In genomic region chr13:80881722-80882500, GRCm38 (mm10) we compare ENCODE assay signal across 7 mouse cellular contexts. TPM values are rescaled to one million over a fixed set of nuclear protein-coding genes. Genes with fewer than 3 reads are reported as not detected.
A peak's percentile ranks its signal among the peaks of the same experiment; 100 is the strongest.
DNase-seq lines count a peak whose midpoint lies in the region; ATAC-seq and TF ChIP-seq lines count a peak whose summit lies in the region.

No protein-coding gene starts in this region.

- H3K4me2 ChIP-seq in neural tube, embryonic 15.5 days: peak overlapping the region; percentile 61

- ATAC-seq in G1E (ENCODE audit: extremely low read depth, insufficient number of reproducible peaks, low FRiP score, poor library complexity, severe bottlenecking): peak; percentile 9; the same call in 1 of the 2 replicates
- ATAC-seq in neural tube, embryonic 15.5 days (ENCODE audit: low FRiP score): no peak

- no peaks in the 10 kb centered on the region for H3K36me3 ChIP-seq in C2C12 (ENCODE audit: control insufficient read depth, insufficient read depth)
- H3K36me3 ChIP-seq in G1E (replicated peaks): no peaks in the 10 kb centered on the region
- H3K36me3 ChIP-seq in heart, embryonic 10.5 days: no peaks in the 10 kb centered on the region
- H3K36me3 ChIP-seq in neural tube, embryonic 15.5 days: no peaks in the 10 kb centered on the region

- peaks cover 4% of the 10 kb centered on the region; the same call in 1 of the 2 replicates for H3K4me1 ChIP-seq in G1E (ENCODE audit: insufficient read depth, low read depth, low read length)
- H3K4me1 ChIP-seq in heart, embryonic 10.5 days: peaks cover 2% of the 10 kb centered on the region; the same call in 1 of the 2 replicates
- H3K4me1 ChIP-seq in lung, adult 2 months (ENCODE audit: control insufficient read depth, insufficient read depth, low read length): peaks cover 3% of the 10 kb centered on the region
- H3K4me1 ChIP-seq in neural tube, embryonic 15.5 days: peaks cover 9% of the 10 kb centered on the region

- peaks cover 29% of the 10 kb centered on the region for H3K79me2 ChIP-seq in C2C12 (ENCODE audit: control insufficient read depth, insufficient read depth)

- no peak overlapping the region for H3ac ChIP-seq in C2C12 (ENCODE audit: control insufficient read depth, insufficient read length, low read depth)

- peak overlapping the region; percentile 100 for H3K27ac ChIP-seq in heart, embryonic 10.5 days
- H3K27ac ChIP-seq in neural tube, embryonic 15.5 days (replicated peaks): peak overlapping the region; percentile 100

- peak; percentile 38 for TF ChIP-seq CTCF in C2C12 (IDR thresholded peaks at IDR 0.05; ENCODE audit: control insufficient read depth, insufficient read depth, insufficient read length)
- TF ChIP-seq CTCF in G1E (IDR thresholded peaks at IDR 0.05; ENCODE audit: low read depth, low read length): peak; percentile 45
- peak; percentile 22 for TF ChIP-seq CTCF in lung, adult 2 months (IDR thresholded peaks at IDR 0.05; ENCODE audit: insufficient read depth, low read length)

- TF ChIP-seq POLR2A in lung, adult 2 months (IDR thresholded peaks at IDR 0.05; ENCODE audit: borderline replicate concordance, extremely low read depth, low read depth, low read length): no peak

- H3K4me3 ChIP-seq in C2C12 (ENCODE audit: insufficient read depth, poor library complexity, severe bottlenecking): no peak overlapping the region
- H3K4me3 ChIP-seq in G1E (ENCODE audit: low read depth, low read length): no peak overlapping the region
- peak overlapping the region; percentile 86 for H3K4me3 ChIP-seq in heart, embryonic 10.5 days
- H3K4me3 ChIP-seq in lung, adult 2 months (replicated peaks; ENCODE audit: extremely low read depth, low read depth, low read length): no peak overlapping the region
- H3K4me3 ChIP-seq in neural tube, embryonic 15.5 days (replicated peaks): no peak overlapping the region; the same call in 1 of the 2 replicates

- peak; percentile 50 for DNase-seq in G1E (ENCODE audit: low spot score)
- DNase-seq in cerebellum, postnatal 36 days: peak; percentile 16 to 63
- DNase-seq in heart, embryonic 10.5 days (ENCODE audit: low spot score): no peak
- peak; percentile 68 for DNase-seq in kidney, postnatal 10 days
- DNase-seq in lung, adult 2 months: no peak

- no peaks in the 10 kb centered on the region for H3K27me3 ChIP-seq in C2C12 (ENCODE audit: control insufficient read depth, insufficient read depth, insufficient read length)
- H3K27me3 ChIP-seq in G1E (ENCODE audit: insufficient read depth, low read length): no peaks in the 10 kb centered on the region
- H3K27me3 ChIP-seq in heart, embryonic 10.5 days (ENCODE audit: insufficient read depth, poor library complexity, severe bottlenecking): no peaks in the 10 kb centered on the region
- no peaks in the 10 kb centered on the region for H3K27me3 ChIP-seq in neural tube, embryonic 15.5 days (replicated peaks)

- H3K9ac ChIP-seq in neural tube, embryonic 15.5 days (replicated peaks): no peak overlapping the region

- H3K79me3 ChIP-seq in C2C12 (ENCODE audit: low read depth): peaks cover 19% of the 10 kb centered on the region

- 21% methylated on average over 6 of the region's 6 CpGs for WGBS in heart, embryonic 10.5 days
- 21% methylated on average over 6 of the region's 6 CpGs for whole genome bisulfite sequencing in lung, adult 2 months
- WGBS in neural tube, embryonic 15.5 days: 18% methylated on average over 6 of the region's 6 CpGs

- H3K9me3 ChIP-seq in G1E (replicated peaks): no peaks in the 10 kb centered on the region
- no peaks in the 10 kb centered on the region for H3K9me3 ChIP-seq in heart, embryonic 10.5 days
- H3K9me3 ChIP-seq in neural tube, embryonic 15.5 days (replicated peaks): no peaks in the 10 kb centered on the region

TF ChIP-seq in C2C12, 6 proteins besides CTCF, POLR2A, EP300 and RAD21:
- TF ChIP-seq MAX (IDR thresholded peaks at IDR 0.05): no peak
- TF ChIP-seq MYOG (IDR thresholded peaks at IDR 0.05; ENCODE audit: control insufficient read depth, extremely low read depth, insufficient read length): no peak
- no peak for TF ChIP-seq FOSL1 (IDR thresholded peaks at IDR 0.05; ENCODE audit: insufficient read depth, low read length, poor library complexity, severe bottlenecking)
- TF ChIP-seq USF1 (IDR thresholded peaks at IDR 0.05; ENCODE audit: low read depth): no peak

RNA-seq across cellular contexts. Expression of gene Arrdc3, which starts 1.3 kb away (rescaled TPM):
- polyA plus RNA-seq in C2C12 (2012; fragmentation: generic; extraction: Trizol) (3.2 TPM), G1E (2012) (1.1 and 2.2 TPM in 2 replicates)
- total RNA-seq in G1E (2014; fragmentation: Nextera tagmentation) (67.8 and 106 TPM in 2 replicates), G1E (2017) (11.7 and 13.3 TPM in 2 replicates)
- 52.4 and 54.2 TPM in 2 replicates for polyA plus RNA-seq in heart, embryonic 10.5 days (2016; fragmentation: Nextera tagmentation; extraction: Ambion mirVana)
- 51.8 and 81.7 TPM in 2 replicates for polyA plus RNA-seq in lung, adult 2 months (2012; rRNA removed)
- 32.3 and 33.2 TPM in 2 replicates for polyA plus RNA-seq in neural tube, embryonic 15.5 days (2015; fragmentation: Nextera tagmentation; extraction: Ambion mirVana)

Comparison
In these comparisons a context has a peak if more than half of its experiments do, and no peak if none do; other contexts are left out.
1. DNase-seq: peak in G1E (single experiment), cerebellum, postnatal 36 days (2 of 2) and kidney, postnatal 10 days (single experiment); none in heart, embryonic 10.5 days (single experiment) and lung, adult 2 months (single experiment).
2. Peak in every context shown above with its lines, with median percentiles within 50 percentile points of each other: CTCF ChIP-seq.